Mouse (Mus musculus) granulocyte monocyte progenitor cell, adult 5-6 weeks (primary cell): ENCODE data around the gene Acta2. TPM values are rescaled to one million over a fixed set of nuclear protein-coding genes. Genes with fewer than 3 reads are reported as not detected.
A peak's percentile ranks its signal among the peaks of the same experiment; 100 is the strongest.

Experiments
- ATAC-seq: replicated peaks from 2 replicates; pipeline ENCODE4 v1.8.0; 2016; ENCODE audit warnings: mild to moderate bottlenecking, moderate TSS enrichment, inconsistent platforms; ENCODE audit not compliant: poor library complexity, severe bottlenecking
- total RNA-seq, 2 experiments: library from RNA; stranded (forward) in 1 of 2; stranded (reverse) in 1 of 2; fragments of 200-712, 200-1000 nt in 1 of 2; fragments of >200 nt in 1 of 2; fragmentation: Nextera tagmentation in 1 of 2; gene quantifications; 2 replicates each; pipeline ENCODE4 v1.2.3; 2014 to 2017

Acta2 gene
- total RNA-seq, 2 experiments from 2014 or later, result 0.21 TPM; not detected in 1

DNA sequence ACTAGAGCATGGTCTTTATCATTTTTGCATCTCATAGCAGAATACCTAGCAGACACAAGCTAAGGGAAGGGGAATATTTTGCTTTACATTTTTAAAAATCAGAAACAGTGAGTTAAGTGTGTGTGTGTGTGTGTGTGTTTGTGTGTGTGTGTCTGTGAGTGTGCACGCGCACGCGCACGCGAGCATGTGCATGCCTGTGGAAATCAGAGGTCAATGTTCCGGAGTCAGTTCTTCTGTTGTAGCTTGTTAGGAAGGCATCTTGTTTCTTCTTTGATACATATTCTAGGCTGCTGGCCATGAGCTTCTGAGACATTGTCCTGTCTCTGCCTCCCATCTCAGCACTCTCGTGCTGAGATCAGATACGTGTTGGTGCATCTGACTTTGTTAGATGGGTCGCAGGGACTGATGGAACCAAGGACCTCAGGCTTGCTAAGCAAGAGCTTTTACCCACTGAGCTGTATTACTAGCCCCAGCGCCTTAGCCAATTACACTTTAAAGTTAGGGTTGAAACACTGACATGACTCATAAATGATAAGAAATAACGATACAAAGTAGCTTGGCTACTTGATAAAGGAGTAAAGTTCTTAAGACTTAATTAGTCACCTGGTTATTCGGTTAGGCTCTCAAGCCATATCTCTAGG, 15.6 kb upstream of the Acta2 start:
- ATAC-seq, result no peak

DNA sequence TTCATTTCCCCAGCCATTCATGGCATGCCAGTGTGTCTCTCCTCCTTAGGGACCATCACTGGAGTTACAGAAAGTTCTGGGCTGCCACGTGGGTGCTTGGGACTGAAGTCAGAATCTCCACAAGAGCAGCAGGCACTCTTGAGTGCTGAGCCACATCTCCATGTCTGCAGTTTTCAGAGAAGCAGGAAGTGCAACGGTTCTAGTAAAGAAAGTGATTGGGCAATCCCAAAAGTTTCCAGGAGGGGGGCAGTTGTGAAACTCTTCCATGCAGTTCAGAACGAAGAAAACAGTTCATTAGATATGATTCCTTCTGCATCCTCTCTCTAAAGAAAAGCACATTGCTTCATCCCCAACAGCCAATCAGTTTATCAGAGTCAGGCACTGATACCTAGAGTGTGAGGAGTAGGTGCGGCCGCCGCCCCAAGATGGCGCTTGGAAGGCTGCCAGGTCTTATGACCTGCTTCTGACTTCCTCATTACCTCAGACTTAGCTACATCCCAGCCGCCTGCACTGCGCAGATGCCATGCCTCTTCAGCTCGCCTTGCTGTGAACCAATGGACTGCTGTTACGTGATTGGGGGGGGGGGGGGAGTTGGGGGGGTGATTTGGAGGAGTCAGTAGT, 14.8 kb upstream of the Acta2 start:
- peak; percentile 98 for ATAC-seq

DNA sequence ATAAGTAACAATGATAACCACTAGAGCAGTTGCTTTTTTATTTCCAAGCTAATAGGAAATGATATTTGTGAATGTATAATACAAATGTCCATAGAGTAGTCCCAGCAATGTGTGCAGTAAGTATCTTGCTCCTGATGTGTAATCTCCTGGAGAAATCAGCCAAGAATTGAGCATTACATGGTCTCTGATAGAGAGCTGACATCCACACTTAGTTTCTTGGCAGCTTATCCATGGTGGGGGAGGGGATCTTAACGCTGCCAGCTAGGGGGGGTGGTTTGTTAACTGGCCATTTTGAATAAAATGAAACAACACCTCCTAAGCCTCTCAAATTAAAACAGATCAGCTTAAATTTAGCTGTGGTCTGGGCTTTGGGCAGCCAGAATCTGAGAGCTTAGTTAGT, 13.6 kb upstream of the Acta2 start:
- no peak for ATAC-seq

DNA sequence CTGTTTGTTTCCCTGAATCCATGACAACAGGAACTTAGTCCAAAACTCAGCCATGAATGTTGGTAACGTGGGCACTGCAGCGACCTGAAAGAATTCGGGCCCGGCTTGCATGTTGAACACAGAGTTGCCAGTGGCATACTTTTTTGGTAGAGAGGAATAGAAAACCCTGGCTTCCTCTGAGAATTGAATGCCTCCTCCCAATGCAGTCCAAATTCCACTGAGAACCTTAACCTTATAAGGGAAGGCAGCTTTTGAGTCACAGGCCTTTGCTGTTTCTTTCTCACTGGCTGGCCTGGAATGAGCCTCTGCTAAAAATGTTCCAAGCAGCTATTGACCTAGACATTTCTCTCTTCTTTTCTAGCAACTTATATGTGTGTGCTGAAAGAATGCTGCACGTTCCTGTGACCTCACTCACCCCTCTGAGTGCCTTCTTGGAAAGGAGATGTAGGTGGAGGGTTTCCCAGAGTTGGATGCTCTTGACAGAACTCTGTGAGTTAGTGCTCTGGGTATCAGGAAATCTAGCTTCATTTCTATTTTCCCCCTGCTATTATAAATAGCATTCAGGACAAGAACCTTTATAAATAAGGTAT, 10.3 kb upstream of the Acta2 start:
- ATAC-seq, result no peak

DNA sequence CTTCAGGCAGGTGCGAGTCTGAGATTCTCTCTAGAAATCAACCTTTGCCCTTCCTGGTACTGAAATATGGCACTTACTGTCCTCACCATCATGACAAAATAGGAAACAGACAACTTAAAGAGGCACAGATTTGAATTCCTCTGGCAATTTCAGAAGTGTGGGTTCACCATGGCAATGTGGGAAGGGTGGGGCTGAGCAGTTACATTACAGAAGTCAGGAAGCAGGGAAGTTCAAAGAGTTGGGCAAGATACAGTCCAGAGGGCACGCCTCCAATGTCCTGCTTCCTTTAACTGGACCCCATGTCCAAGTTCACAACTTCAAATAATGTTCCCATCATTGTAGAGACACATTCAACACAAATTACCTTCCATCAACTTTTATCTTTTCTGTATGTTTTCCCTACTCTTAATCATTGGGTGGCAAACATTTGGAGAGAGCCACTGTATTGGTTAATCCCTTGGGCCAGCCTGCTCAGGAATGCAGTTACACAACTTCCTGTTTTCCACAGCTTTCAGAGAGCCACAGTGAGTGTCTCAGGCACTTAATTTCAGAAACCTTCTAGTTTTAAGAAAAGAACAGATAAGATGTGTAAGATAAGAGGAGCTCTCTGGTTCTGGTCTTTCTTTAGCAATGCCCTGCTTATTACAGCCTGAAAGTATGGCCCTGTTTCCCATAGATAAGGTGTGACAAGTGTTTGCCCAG, 7.0 kb upstream of the Acta2 start:
- peak; percentile 97 for ATAC-seq

DNA sequence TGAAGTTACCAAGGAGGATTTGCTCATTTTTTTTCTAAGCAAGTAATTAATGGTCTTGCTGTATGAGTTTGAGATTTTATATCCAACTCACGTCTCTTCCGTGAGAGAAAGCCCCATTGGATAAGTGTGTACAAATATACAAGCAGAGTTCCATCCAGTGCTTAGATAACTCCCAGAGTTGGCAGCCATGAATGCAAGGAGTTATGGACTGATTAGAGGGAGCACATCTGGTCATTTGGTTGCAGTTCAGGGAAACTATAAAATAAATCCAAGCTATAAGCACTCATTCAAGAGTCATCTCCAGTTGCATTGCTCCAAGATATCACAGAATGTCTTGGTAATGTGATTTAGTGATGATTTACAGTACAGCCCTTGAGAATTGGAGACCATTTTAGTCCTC, 1.5 kb upstream of the Acta2 start:
- no peak for ATAC-seq

DNA sequence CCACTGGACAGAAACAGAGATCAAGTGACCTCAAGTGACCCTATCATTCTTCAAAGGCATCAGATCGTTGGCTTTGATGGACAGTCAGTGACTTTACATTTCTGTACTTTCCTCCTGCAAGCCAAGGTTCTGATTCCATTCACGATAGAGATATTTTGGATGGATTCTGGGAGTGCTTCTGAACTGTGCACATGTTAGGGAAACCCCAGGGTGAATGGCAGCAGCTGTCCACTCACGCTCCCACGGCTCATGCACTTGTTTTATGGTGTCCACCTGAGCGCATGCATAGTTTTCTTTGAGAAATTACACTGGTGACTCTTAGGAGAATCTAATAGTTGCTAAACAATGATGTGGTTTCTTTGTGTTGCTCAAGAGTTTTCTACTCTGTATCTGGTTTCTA, 759 bp upstream of the Acta2 start:
- ATAC-seq, result no peak; the same call in 1 of the 2 replicates

DNA sequence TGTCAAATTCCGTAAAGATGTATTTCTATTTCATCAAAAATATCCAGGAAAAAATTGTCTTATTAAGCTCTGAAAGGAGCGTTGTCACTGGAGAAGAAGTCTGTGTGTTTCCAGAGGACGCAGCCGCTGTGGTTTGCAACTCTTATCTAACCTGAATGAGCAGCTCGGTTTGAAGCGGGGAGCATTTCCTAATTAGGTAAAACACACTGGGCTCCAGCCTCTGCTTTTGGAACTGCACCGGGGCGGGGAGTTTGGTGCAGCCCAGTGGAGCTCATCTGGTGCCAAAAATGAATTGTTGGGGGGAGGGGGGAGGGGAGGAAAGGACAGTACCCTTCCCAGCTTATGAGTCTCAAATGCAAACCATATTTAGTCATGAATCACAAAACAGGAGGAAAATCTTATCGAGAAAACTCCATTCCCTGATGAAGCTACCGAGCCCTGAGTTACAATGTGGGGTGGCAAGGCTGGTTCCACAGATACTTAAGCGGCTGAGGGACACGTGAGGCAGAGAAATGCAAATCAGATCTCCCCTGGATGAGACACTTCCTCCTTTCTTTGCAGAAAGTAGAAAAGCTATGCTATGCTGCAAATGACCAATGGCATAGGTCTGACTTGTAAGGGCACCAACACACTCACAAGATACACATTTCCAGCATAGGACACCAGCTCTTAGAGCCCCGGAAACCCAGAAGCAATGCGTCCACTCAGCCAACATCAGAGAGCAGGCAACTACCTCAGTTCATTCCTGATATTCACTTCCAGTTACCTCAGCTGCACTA, 1.1 kb downstream of the Acta2 start:
- peak; percentile 89 for ATAC-seq

DNA sequence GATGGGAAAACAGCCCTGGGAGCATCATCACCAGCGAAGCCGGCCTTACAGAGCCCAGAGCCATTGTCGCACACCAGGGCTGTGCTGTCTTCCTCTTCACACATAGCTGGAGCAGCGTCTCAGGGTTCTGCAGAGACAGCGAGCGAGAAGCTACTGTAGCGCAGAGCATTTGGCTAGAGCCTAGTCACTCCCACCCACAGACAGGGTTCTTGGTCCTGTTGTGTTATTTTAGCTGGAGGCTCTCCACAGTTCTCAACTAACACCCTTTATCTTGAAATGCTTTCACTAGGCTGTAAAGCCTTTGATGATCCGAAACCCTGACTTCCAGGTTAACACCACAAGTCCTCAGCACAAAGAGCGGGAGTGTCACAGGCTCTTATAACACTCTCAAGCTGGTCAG, 2.9 kb downstream of the Acta2 start:
- no peak for ATAC-seq

DNA sequence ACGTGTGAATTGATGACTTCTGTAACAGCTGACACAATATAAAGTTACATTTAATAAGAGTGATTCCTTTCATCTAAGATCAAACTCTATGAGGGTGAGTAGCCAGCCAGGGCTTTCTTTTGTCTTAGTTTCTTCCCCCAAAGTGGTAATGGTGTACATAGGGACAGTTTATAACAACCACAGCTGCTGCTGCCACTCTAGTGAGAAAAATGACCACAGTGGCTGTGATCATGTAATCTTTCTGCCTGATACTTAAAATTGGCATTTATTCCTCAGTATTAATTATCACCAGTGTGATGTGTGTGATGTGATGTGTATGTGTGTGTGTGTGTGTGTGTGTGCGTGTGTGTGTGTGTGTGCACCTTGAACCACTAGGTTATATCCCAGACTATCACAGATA, 3.5 kb downstream of the Acta2 start:
- no peak for ATAC-seq

DNA sequence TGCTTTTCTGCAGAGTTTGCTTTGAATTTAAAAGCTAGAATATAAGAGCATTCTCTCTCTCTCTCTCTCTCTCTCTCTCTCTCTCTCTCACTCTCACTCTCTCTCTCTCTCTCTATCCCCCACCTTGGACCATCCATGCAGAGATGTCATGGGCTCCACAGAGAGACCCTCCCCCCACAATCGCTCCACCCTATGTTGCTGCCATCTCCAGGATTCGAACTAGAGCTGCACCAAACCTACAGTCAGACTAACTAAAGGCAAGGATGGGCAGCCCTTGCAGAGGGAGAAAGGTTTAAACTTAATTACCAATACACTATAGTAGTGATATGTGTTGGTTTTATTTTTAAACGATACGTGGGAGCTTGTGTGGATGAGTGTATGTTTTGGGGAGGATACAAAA, 4.8 kb downstream of the Acta2 start:
- ATAC-seq, result no peak

DNA sequence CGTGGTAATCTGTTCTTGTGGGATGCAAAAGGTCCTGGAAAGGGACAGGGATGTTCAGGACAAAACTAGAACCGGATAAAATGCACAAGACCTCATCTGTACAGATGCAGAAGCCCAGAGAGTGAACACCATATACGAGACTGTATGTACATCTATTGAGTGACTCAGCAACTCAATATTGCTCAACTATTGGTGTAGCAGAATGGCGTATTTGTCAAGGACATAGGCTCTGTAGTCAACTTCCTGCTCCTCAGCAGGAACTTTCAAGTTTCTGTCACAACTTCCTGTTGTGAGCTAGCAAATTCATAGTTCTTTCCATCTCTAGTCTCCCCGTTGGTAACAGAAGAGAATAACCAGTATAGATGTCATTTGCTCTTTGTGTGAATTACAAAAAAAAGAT, 6.8 kb downstream of the Acta2 start:
- ATAC-seq, result peak; percentile 98

DNA sequence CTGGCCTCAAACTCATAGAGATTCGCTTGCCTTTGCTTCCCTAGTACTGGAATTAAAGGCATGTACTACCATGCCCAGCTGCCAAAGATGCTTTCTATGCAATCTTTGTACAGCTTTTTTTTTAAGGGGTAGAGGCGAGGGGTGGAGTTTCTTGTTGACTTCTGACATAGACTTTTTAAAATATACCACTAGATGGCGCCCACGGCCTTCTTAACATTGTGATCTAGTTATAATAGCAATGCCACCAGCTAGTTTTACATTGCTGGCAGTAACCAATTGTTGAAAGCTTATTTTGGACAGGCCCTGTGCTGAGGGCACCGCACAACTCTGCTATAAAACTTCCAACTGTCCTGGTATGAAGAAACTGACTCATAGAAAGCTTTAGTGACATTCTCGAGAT, 11.3 kb downstream of the Acta2 start:
- peak; percentile 60 for ATAC-seq

DNA sequence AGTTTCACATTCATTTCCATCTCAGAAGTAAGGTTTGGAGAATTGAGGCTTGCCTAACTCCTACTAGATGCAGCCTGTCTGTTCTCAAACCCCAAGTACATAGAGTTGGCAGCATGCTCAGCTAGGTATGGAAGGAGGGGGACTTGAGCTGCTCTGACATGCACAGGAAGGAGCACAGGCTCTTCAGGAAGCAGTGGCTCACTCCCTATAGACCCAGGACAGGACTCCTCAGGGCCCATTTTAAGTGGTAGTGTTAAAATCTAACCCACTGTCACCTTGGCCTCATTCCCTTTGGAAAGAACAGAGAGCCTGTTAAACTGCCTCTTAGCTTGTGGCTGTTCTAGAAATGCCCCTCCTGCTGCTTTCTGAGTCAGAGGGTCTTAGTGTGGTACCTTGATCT, 12.5 kb downstream of the Acta2 start:
- ATAC-seq, result no peak

DNA sequence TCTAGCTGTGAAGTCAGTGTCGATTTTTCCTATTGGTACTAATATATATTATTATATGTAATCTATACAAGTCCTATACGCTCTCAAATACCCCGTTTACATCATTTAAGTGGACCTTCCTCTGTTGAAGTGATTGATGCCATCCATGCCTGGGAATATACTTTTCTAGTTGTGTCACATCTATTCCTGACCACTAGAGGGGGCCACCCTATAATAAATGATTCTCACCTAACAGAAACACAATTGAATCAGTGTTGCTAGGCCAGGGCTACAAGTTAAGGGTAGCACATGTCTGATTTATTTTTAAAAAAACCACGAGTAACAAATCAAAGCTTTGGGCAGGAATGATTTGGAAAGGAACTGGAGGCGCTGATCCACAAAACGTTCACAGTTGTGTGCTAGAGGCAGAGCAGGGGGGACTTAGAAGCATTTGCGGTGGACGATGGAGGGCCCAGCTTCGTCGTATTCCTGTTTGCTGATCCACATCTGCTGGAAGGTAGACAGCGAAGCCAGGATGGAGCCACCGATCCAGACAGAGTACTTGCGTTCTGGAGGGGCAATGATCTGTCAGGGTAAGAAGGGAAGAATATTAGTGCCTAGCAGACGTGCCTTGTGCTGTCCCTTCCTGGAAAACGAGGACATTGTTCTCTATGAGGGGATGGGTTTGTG, 14.0 kb downstream of the Acta2 start:
- ATAC-seq, result peak; percentile 56; the same call in 1 of the 2 replicates

DNA sequence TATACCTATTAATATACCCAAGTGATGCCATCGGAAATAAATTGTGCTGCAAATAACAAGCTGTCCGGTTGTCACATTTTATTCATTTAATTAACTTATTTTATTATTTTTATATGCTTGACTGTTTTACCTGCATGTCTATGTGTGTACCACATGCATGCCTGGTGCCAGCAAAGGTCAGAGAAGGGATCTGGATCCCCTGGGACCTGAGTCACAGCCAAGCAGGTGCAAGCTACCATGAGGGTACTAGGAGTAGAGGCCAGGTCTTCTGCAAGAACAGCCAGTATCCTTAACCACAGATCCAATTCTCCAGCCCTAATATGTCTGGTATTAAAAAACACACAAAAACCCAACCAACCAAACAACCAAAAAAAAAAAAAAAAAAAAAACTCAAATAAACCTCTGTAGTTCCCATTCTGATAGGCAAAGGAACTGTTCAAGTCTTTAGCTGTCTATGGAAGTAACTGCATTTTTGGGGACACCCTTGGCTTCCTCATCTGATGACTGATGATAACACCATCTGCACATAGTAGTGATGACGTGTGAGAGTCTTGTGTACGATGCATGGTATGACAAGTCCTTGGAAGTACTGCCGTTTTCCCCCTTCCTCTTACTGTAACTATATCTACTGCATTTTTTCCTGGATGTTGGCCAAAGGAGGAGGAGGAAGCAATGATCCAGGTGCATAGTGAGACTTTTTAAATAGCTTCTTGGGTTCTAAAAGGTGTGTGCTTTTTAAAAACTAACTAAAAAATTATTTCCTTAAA, 14.9 kb downstream of the Acta2 start:
- no peak for ATAC-seq

DNA sequence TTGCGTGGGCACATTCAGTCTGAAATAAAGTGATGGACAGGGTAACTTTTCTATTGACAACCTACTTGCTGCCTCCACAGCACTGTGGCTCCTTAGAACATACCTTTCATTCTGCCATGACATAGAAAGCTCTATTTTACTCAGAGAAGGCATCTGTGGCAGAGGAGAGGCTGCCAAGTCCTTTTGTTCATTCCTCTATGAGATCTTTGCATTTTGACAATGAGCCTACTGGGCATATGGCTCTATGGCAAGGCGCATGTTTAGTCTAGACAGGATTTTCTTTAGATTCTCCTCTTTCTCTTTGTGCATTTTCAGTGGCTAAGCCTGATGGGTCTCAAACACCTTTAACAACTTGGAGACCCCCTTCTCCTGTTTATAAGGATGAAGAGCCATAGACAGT, 17.6 kb downstream of the Acta2 start:
- no peak for ATAC-seq

DNA sequence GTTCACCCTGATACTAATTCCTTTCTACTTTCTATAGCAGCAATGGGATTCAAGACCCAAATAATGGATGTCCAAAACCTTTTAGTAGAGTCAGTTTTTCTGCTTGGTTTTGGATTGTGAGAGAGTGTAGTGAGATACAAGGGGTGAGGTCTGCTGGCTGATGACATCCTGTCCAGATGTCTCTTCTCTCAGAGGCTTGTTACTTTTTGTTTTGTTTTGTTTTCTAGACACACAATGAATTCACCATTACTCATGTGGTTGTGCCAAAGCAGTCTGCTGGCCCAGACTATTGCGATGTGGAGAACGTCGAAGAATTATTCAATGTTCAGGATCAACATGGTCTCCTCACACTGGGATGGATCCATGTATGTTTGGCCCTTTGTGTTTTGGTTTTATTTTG, 19.3 kb downstream of the Acta2 start:
- no peak for ATAC-seq

DNA sequence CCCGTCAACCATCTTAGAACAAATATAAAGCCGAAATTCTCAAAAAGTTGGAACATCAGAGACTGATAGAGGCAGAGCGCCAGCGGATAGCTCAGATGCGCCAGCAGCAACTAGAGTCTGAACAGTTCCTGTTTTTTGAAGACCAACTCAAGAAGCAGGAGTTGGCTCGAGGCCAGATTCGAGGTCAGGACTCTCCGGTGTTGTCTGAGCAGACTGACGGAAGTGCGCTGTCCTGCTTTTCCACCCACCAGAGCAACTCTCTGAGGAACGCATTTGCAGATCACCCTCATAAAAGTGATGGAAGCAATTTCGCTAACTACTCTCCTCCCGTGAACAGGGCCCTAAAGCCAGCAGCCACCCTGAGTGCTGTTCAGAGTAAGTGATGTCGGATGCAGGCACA, 21.4 kb downstream of the Acta2 start:
- peak; percentile 73 for ATAC-seq
